Mouse (Mus musculus) heart, postnatal 0 days (tissue): ENCODE measurements around the gene Dnttip1. TPM values are rescaled to one million over a fixed set of nuclear protein-coding genes. Genes with fewer than 3 reads are reported as not detected.
A peak's percentile ranks its signal among the peaks of the same experiment; 100 is the strongest.
"Not testable (repeated sequence)": the region's sequence is repeated elsewhere in the genome, so short reads cannot be mapped to it uniquely, and the experiment has no call there.

Experiments used
- ATAC-seq: fragments of 200-750 bp; cut with Nextera tagmentation; 2 replicates; pipeline ENCODE4 v1.8.0; 2017; ENCODE audit warnings: low read depth, moderate number of reproducible peaks, moderate library complexity; ENCODE audit not compliant: insufficient read depth
- DNase-seq: peaks from one replicate; pipeline ENCODE4 v3.0.0-alpha.2; 2016; ENCODE audit warnings: low spot score
- H3K27ac ChIP-seq: fragments of 300-500 bp; sonication (generic); 2 replicates; pipeline ENCODE4 v1.5.1; 2014; ENCODE audit warnings: low read depth, mild to moderate bottlenecking
- H3K27me3 ChIP-seq: fragments of 300-500 bp; sonication (generic); 2 replicates; pipeline ENCODE4 v1.6.1; 2014; ENCODE audit warnings: low read length, mixed read lengths; ENCODE audit not compliant: control insufficient read depth, insufficient read depth
- H3K36me3 ChIP-seq: fragments of 300-500 bp; sonication (generic); replicated peaks from 2 replicates; pipeline ENCODE4 v1.6.1; 2014; ENCODE audit warnings: low read length, mixed read lengths; ENCODE audit not compliant: control insufficient read depth, insufficient read depth
- H3K4me1 ChIP-seq: fragments of 300-500 bp; sonication (generic); 2 replicates; pipeline ENCODE4 v1.6.1; 2014; ENCODE audit warnings: antibody characterized with exemption; ENCODE audit not compliant: control insufficient read depth, insufficient read depth
- H3K4me2 ChIP-seq: fragments of 300-500 bp; sonication (generic); 2 replicates; pipeline ENCODE4 v1.6.1; 2014; ENCODE audit warnings: low read depth, mild to moderate bottlenecking, low read length, moderate library complexity
- H3K4me3 ChIP-seq: fragments of 300-500 bp; sonication (generic); 2 replicates; pipeline ENCODE4 v1.5.1; 2014; ENCODE audit warnings: low read depth, low read length
- H3K9ac ChIP-seq: fragments of 300-500 bp; sonication (generic); replicated peaks from 2 replicates; pipeline ENCODE4 v1.6.1; 2014; ENCODE audit warnings: low read depth, low read length, mixed read lengths
- H3K9me3 ChIP-seq: fragments of 300-500 bp; sonication (generic); replicated peaks from 2 replicates; pipeline ENCODE4 v1.6.1; 2016; ENCODE audit warnings: low read length; ENCODE audit not compliant: control insufficient read depth
- CTCF ChIP-seq: IDR thresholded peaks from 2 replicates; pipeline ENCODE4 v1.5.1; 2016; ENCODE audit warnings: antibody characterized with exemption, control low read depth, low read depth
- EP300 ChIP-seq: IDR thresholded peaks from 2 replicates; pipeline ENCODE4 v1.6.1; 2016; ENCODE audit warnings: antibody characterized with exemption, low read depth
- WGBS: fragments of 180-500 bp; shearing (Covaris S2); extraction: QIAGEN DNeasy Blood & Tissue Kit; methylation state at CpG from one replicate; pipeline ENCODE4 v1.1.7; 2014; 5-methylcytosine and 5-hydroxymethylcytosine counted together
- polyA plus RNA-seq: library from polyadenylated mRNA; unstranded; fragments of >200 nt; fragmentation: Nextera tagmentation; extraction: Ambion mirVana; gene quantifications from 2 replicates; pipeline ENCODE4 v1.2.1, GENCODE M21; 2015
- total RNA-seq: library from RNA; depleted of rRNA; stranded (reverse); fragments of >200 nt; gene quantifications from 2 replicates; pipeline ENCODE4 v1.2.3, GENCODE M21; 2014; ENCODE audit warnings: low replicate concordance

Gene Dnttip1
- total and polyA plus RNA-seq, 2 experiments from 2014 or later, result 8.9 to 42.8 TPM

DNA sequence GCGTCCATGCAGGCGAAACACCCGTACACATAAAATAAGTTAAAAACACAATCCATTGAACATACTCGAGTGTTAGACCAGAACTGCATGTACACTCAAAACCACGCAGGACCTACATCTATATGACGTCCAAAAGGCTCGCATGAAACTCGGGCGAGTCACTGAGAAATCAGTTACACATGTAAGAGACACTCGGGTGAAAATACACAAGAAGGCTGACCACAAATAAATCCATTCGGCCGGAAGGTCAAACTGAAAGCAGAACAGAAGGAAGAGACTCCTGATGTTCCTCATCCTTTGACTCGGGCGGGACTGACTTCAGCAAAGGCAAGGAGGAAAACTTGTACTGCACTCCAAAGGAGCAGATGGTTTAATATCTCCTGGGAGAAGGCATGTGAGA lies 39.8 kb upstream of the Dnttip1 start:
- Histone ChIP-seq H3K27ac (no peak overlapping the region), H3K36me3 (no peaks in the 10 kb centered on the region), H3K27me3 (no peaks in the 10 kb centered on the region), H3K9me3 (no peaks in the 10 kb centered on the region), H3K9ac (no peak overlapping the region), H3K4me3 (no peak overlapping the region), H3K4me2 (no peak overlapping the region), H3K4me1 (no peaks in the 10 kb centered on the region)
- DNase-seq (no peak), ATAC-seq (no peak)
- WGBS, result 88% methylated on average over 14 of the region's 14 CpGs
- no peak for TF ChIP-seq EP300
- TF ChIP-seq CTCF, result no peak

DNA sequence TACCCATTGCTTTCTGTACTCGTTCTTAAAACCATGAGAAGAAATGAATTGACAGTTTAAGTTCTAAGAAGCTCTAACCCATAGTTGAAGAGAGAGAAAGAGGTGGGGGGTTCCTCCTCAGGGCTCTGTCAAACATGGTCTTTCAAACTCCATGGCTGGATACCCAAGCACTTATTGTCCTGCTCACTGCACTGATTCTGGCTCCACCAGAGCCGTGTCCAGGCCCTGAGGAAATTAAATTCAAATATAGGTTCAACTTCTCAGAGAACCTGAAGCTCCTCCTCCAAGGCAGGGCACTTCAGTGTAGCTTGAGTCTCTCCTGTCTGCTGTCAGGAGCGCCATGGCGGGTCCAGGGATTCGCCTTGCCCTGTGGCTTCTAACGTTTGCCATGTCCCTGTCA lies 30.8 kb upstream of the Dnttip1 start, which contains the start of gene Spint5:
Spint5 (plus strand) TSS at position 301 of the 400 bp plus-strand sequence.
- Histone ChIP-seq H3K4me3 (no peak within 1 kb of the TSS), H3K4me1 (no peaks in the 10 kb centered on the region), H3K9me3 (no peaks in the 10 kb centered on the region), H3K9ac (no peak within 1 kb of the TSS), H3K4me2 (no peak within 1 kb of the TSS), H3K27ac (no peak within 1 kb of the TSS), H3K36me3 (no peaks in the 10 kb centered on the region), H3K27me3 (no peaks in the 10 kb centered on the region)
- TF ChIP-seq EP300, result no peak
- TF ChIP-seq CTCF, result no peak
- DNase-seq, result no peak
- ATAC-seq, result no peak
- WGBS, result 64% methylated on average over 6 of the region's 6 CpGs

DNA sequence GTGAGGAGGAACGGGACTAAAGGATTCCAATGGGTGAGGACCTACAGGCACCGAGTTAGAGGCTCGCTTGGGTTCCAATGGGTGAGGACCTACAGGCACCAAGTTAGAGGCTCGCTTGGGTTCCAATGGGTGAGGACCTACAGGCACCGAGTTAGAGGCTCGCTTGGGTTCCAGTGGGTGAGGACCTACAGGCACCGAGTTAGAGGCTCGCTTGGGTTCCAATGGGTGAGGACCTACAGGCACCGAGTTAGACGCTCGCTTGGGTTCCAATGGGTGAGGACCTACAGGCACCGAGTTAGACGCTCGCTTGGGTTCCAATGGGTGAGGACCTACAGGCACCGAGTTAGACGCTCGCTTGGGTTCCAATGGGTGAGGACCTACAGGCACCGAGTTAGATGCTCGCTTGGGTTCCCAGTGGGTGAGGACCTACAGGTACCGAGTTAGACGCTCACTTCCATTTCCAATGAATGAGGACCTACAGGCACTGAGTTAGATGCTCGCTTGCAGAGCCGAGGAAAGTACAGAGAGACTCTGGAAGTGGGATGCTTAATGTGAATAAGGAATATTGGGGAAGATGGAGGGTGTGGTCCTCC lies 29.5 kb upstream of the Dnttip1 start:
- H3K4me2 ChIP-seq, ATAC-seq, H3K27ac ChIP-seq, H3K9ac ChIP-seq, H3K4me3 ChIP-seq, DNase-seq, H3K9me3 ChIP-seq, H3K4me1 ChIP-seq, H3K36me3 ChIP-seq, H3K27me3 ChIP-seq: not testable (repeated sequence)
- 83% methylated on average over 18 of the region's 23 CpGs for WGBS

DNA sequence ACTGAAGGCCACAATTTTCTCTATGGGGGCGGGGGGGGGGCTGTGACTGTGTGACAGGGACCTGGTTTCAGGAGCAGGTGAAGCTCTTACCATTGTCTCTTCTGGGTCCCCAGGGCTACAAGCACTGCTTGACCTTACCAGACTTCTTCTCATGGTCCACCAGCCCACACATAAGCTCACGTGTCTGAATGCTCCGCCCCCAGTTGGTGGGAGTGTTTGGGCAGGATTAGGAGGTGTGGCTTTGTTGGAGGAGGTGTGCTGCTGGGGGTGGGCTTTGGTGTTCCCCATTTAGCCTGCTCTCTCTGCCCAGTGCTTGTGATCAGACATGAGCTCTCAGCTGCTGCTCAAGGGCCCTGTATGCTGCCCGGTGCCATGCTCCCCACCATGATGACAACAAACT lies 22.5 kb upstream of the Dnttip1 start:
- no peak overlapping the region for H3K4me2 ChIP-seq
- H3K4me3 ChIP-seq, result no peak overlapping the region
- DNase-seq (no peak), ATAC-seq (no peak)
- H3K36me3 ChIP-seq, result no peaks in the 10 kb centered on the region
- no peaks in the 10 kb centered on the region for H3K27me3 ChIP-seq
- no peaks in the 10 kb centered on the region for H3K4me1 ChIP-seq
- no peaks in the 10 kb centered on the region for H3K9me3 ChIP-seq
- TF ChIP-seq CTCF (no peak), EP300 (no peak)
- no peak overlapping the region for H3K9ac ChIP-seq
- 59% methylated on average over 4 of the region's 4 CpGs for WGBS
- H3K27ac ChIP-seq, result no peak overlapping the region

DNA sequence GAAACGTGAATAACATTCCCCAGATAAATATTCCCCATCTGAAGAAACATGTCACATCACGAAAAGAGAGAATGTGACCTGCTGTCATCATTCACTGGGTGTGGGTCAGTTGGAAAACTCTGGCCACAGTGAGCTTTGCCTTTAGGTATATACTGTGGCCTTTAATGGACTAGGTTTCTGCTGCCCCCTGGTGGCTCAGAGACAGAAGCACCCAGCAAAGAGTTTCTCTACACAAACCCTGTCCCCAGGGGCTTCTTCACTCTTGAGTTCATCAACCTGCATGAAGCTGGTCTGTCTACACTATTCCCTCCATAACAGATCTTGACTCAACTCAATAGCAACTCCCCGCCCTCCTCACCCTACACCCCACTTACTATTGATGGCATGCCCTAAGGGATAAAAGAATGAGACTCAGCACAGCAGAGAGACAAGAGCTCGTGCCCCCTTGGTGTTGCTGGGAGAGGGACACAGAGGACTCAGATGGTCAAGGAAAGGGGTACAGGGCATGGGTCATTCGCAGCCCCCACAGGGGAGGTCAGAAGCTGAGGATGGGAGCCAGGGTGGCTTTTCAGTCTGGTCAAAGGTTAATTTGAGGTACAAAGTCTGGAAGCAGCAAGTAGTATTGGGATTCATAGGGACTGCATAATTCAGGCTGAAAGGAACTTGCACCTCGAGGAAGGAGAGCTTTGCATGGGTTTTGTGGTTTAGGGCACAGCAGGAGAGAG lies 19.7 kb upstream of the Dnttip1 start:
- no peak overlapping the region for H3K27ac ChIP-seq
- peak; percentile 55; the same call in 1 of the 2 replicates for ATAC-seq
- no peaks in the 10 kb centered on the region for H3K9me3 ChIP-seq
- WGBS, result 16% methylated on average over 6 of the region's 6 CpGs
- peak; percentile 45 for DNase-seq
- H3K27me3 ChIP-seq, result no peaks in the 10 kb centered on the region
- H3K4me1 ChIP-seq, result no peaks in the 10 kb centered on the region
- no peak overlapping the region for H3K4me3 ChIP-seq
- H3K36me3 ChIP-seq, result no peaks in the 10 kb centered on the region
- no peak overlapping the region for H3K4me2 ChIP-seq
- peak; percentile 79 for TF ChIP-seq CTCF
- TF ChIP-seq EP300, result no peak
- no peak overlapping the region for H3K9ac ChIP-seq

DNA sequence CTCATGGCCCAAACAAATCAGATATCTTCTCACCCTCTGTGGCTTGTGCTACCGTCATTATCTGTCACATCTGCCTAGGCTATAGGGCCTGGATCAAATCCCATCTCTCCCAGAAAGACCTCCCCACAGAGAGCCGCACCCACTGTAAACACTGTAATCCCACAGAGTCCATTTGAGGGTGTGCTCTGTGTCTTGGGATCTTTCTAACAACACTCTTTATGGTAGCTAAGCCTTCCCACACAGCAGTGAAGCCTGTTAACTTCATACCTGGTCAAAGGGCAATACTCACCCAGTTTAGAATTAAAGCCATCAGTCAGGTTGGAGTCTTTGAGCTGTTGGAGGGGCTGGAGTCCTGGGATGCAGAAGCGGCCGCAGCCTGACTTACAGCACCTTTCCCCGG lies 14.1 kb upstream of the Dnttip1 start:
- Histone ChIP-seq H3K27ac (no peak overlapping the region), H3K4me1 (no peaks in the 10 kb centered on the region), H3K9me3 (no peaks in the 10 kb centered on the region), H3K4me3 (no peak overlapping the region), H3K27me3 (no peaks in the 10 kb centered on the region), H3K9ac (no peak overlapping the region), H3K36me3 (no peaks in the 10 kb centered on the region), H3K4me2 (no peak overlapping the region)
- TF ChIP-seq CTCF, result no peak
- WGBS, result 62% methylated on average over 5 of the region's 5 CpGs
- ATAC-seq, result no peak
- DNase-seq, result no peak
